Mouse (Mus musculus) erythroblast, embryonic 14.5 days (primary cell): ENCODE data around the gene Gak.

ENCODE experiments used
- GATA1 ChIP-seq: IDR thresholded peaks from 2 replicates; pipeline ENCODE4 v1.6.1; 2012; ENCODE audit warnings: low read length, inconsistent platforms, mixed read lengths
- TAL1 ChIP-seq: IDR thresholded peaks from 3 replicates; pipeline ENCODE4 v1.6.1; 2012; ENCODE audit warnings: low read length, inconsistent platforms, mixed read lengths

DNA sequence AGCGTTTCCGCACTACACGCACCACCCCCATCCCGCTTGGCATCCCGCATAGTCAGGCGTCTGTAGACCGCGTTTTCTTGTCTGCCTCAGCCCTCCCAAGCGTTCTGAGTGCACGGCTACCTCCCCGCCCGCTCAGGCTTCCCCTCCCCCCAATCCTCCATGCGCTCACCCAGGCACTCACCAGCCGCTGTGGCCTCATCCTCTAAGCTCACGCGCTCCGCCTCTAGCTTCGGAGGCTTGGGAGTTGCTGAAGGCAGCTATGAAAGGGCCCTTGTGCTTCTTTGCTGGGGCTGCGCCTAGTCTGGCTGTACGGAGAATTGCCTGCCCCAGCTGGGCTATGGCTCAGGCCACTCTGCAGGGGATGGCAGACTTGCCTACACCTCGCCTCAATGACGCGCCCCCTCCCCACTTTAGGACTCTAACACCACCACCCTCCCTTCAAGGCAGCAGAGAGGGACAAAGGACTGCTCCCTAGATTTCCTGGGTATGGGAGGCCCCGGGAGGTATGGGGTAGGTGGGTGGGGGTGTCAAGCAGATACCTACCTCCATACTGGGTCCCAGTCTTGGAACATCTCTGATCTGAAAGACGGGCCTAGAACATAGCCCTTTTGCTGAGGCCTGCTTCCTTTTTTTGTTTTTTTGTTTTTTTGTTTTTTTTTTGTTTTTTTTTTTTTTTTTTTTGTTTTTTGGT lies 48.2 kb upstream of the Gak start:
- TF ChIP-seq GATA1 (no peak), TAL1 (no peak)
